Mouse (Mus musculus): ENCODE measurements around the gene 1700088E04Rik.

DNA sequence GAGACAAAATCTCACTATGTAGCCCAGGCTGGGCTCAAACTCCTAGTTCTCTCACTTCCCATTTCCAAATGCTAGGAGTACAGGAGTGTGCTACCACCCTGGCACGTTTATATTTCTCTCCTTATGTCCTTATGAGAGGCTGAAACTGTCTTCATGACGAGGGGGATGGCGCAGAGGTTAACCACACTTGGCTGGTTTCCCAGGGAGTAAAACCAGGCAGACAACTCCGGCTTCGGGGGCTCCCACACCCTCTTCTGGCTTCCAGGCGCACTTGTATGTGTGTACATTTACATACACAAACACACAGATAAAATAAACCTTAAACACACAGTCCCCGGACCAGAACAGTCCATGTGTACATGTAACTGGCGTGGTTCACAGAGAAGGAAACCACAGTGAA, 3.0 kb upstream of the 1700088E04Rik start:
- TF ChIP-seq EP300 (IDR thresholded peaks at IDR 0.05; ENCODE audit: low read depth) (no peak), CTCF (IDR thresholded peaks at IDR 0.05; ENCODE audit: low read depth) (no peak)
